Mouse (Mus musculus) myocyte (in vitro differentiated cells): ENCODE measurements at regions not wholly inside any gene's neighbourhood (a gene's known extent, or its start where the extent isn't known, plus 50 kb on each side); places are given as distances from the start of the nearest gene placed in this dataset.

Source experiments
- CEBPB ChIP-seq: IDR thresholded peaks from 2 replicates; pipeline ENCODE4 v1.6.1; 2011; ENCODE audit warnings: mild to moderate bottlenecking, moderate library complexity; ENCODE audit not compliant: poor library complexity, insufficient read depth, severe bottlenecking
- MAX ChIP-seq: IDR thresholded peaks from one replicate; pipeline ENCODE4 v1.6.1; 2011; ENCODE audit warnings: low read depth, mild to moderate bottlenecking, control low read depth
- POLR2A ChIP-seq: IDR thresholded peaks from one replicate; pipeline ENCODE4 v1.6.1; 2011; ENCODE audit warnings: low read depth, mild to moderate bottlenecking, control low read depth, moderate library complexity; ENCODE audit not compliant: insufficient read length
- POLR2AphosphoS2 ChIP-seq: IDR thresholded peaks from one replicate; pipeline ENCODE4 v1.6.1; 2011; ENCODE audit warnings: low read depth, control low read depth; ENCODE audit not compliant: insufficient read length
- TCF12 ChIP-seq: IDR thresholded peaks from one replicate; pipeline ENCODE4 v1.6.1; 2011; ENCODE audit warnings: mild to moderate bottlenecking, control low read depth; ENCODE audit not compliant: poor library complexity, insufficient read depth, severe bottlenecking
- USF1 ChIP-seq: IDR thresholded peaks from one replicate; pipeline ENCODE4 v1.6.1; 2011; ENCODE audit warnings: low read depth, mild to moderate bottlenecking, control low read depth, moderate library complexity

DNA sequence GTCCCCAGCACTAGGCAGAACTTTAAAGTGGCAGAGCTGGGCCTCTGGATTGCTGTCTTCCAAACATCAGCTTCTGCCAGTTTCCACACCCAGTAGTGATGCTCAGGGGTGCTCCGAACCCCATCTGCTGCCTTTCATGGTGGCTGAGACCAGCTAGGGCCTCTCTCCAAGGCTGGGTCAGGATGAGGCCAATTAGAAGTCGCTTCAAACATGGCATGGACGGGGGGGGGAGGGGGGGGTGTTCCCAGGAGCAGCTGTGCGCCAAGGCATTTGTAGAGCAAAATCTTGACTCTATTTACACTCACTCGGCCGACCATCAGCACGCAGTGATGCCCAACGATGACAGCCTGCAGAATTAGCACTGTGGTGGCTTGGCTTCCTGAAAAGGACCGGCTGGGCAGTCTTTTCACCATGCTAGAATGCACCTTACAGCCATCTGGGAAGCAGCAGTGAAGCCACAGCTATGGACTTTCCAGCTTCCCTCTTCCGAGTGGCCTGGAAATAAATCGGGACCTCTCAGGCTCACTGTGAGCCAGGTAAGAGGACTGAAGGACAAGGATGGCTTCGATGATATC lies 73.7 kb upstream of the Msx1 start:
- TF ChIP-seq POLR2A (no peak), USF1 (no peak), MAX (no peak), CEBPB (no peak), POLR2AphosphoS2 (no peak), TCF12 (no peak)
